Mouse (Mus musculus) kidney, embryonic 16.5 days (tissue): ENCODE data around the gene Igsf21. TPM values are rescaled to one million over a fixed set of nuclear protein-coding genes. Genes with fewer than 3 reads are reported as not detected.

Experiments
- ATAC-seq: fragments of 200-750 bp; cut with Nextera tagmentation; 2 replicates; pipeline ENCODE4 v1.8.0; 2017; ENCODE audit warnings: moderate TSS enrichment; ENCODE audit not compliant: low FRiP score, low TSS enrichment
- H3K27ac ChIP-seq: fragments of 300-500 bp; sonication (generic); 2 replicates; pipeline ENCODE4 v1.5.1; 2014; ENCODE audit warnings: low read length
- H3K27me3 ChIP-seq: fragments of 300-500 bp; sonication (generic); 2 replicates; pipeline ENCODE4 v1.6.1; 2014; ENCODE audit warnings: low read length, control low read depth, mixed read lengths; ENCODE audit not compliant: insufficient read depth
- H3K36me3 ChIP-seq: fragments of 300-500 bp; sonication (generic); 2 replicates; pipeline ENCODE4 v1.6.1; 2014; ENCODE audit warnings: low read length, control low read depth, mixed read lengths; ENCODE audit not compliant: insufficient read depth
- H3K4me1 ChIP-seq: fragments of 300-500 bp; sonication (generic); 2 replicates; pipeline ENCODE4 v1.6.1; 2014; ENCODE audit warnings: low read length, control low read depth, mixed read lengths; ENCODE audit not compliant: insufficient read depth
- H3K4me2 ChIP-seq: fragments of 300-500 bp; sonication (generic); replicated peaks from 2 replicates; pipeline ENCODE4 v1.6.1; 2014; ENCODE audit warnings: low read depth, low read length
- H3K4me3 ChIP-seq: fragments of 300-500 bp; sonication (generic); 2 replicates; pipeline ENCODE4 v1.5.1; 2014; ENCODE audit warnings: mild to moderate bottlenecking, low read length
- H3K9ac ChIP-seq: fragments of 300-500 bp; sonication (generic); replicated peaks from 2 replicates; pipeline ENCODE4 v1.6.1; 2014; ENCODE audit warnings: low read length
- H3K9me3 ChIP-seq: fragments of 300-500 bp; sonication (generic); 2 replicates; pipeline ENCODE4 v1.6.1; 2016; ENCODE audit warnings: low read length, control low read depth
- WGBS: fragments of 180-500 bp; shearing (Covaris S2); extraction: QIAGEN DNeasy Blood & Tissue Kit; methylation state at CpG from one replicate; pipeline ENCODE4 v1.1.7; 2014; 5-methylcytosine and 5-hydroxymethylcytosine counted together
- polyA plus RNA-seq: library from polyadenylated mRNA; unstranded; fragments of >200 nt; fragmentation: Nextera tagmentation; extraction: Ambion mirVana; gene quantifications from 2 replicates; pipeline ENCODE4 v1.2.1, GENCODE M21; 2015

Igsf21 gene
- polyA plus RNA-seq, 1 experiment from 2014 or later = 1.5 TPM

- ATAC-seq = no peak
- no peaks in the 10 kb centered on the region for H3K9me3 ChIP-seq
These were observed 92.9 kb downstream of the Igsf21 start for GRCm38 (mm10) chr4:140153711-140154114.

GRCm38 (mm10) chr4:140153101-140153500 lies 93.5 kb downstream of the Igsf21 start:
- Histone ChIP-seq H3K36me3 (no peaks in the 10 kb centered on the region), H3K27ac (no peak overlapping the region), H3K9me3 (no peaks in the 10 kb centered on the region), H3K27me3 (peaks cover 4% of the 10 kb centered on the region; the same call in 1 of the 2 replicates), H3K4me2 (no peak overlapping the region), H3K9ac (no peak overlapping the region), H3K4me3 (no peak overlapping the region), H3K4me1 (no peaks in the 10 kb centered on the region)
- ATAC-seq = no peak
- 34% methylated on average over 7 of the region's 7 CpGs for WGBS

More at GRCm38 (mm10) chr4:140153711-140154114, 92.9 kb downstream of the Igsf21 start:
- no peaks in the 10 kb centered on the region for H3K36me3 ChIP-seq
- no peak overlapping the region for H3K27ac ChIP-seq
- no peak overlapping the region for H3K4me2 ChIP-seq
- 63% methylated on average over 9 of the region's 9 CpGs for WGBS
- no peak overlapping the region for H3K4me3 ChIP-seq
- no peaks in the 10 kb centered on the region for H3K4me1 ChIP-seq
- no peak overlapping the region for H3K9ac ChIP-seq
- peaks cover 4% of the 10 kb centered on the region; the same call in 1 of the 2 replicates for H3K27me3 ChIP-seq

GRCm38 (mm10) chr4:140149706-140150105 lies 96.9 kb downstream of the Igsf21 start:
- no peak overlapping the region for H3K4me2 ChIP-seq
- WGBS = 74% methylated on average over 8 of the region's 8 CpGs
- peaks cover 4% of the 10 kb centered on the region; the same call in 1 of the 2 replicates for H3K27me3 ChIP-seq
- H3K4me1 ChIP-seq = no peaks in the 10 kb centered on the region
- no peak overlapping the region for H3K4me3 ChIP-seq
- H3K9ac ChIP-seq = no peak overlapping the region
- no peaks in the 10 kb centered on the region for H3K36me3 ChIP-seq
- no peak for ATAC-seq
- no peaks in the 10 kb centered on the region for H3K9me3 ChIP-seq
- no peak overlapping the region for H3K27ac ChIP-seq

GRCm38 (mm10) chr4:140147857-140148695 lies 98.5 kb downstream of the Igsf21 start:
- no peak overlapping the region for H3K4me3 ChIP-seq
- H3K4me1 ChIP-seq = no peaks in the 10 kb centered on the region
- no peak overlapping the region for H3K27ac ChIP-seq
- ATAC-seq = no peak
- peaks cover 3% of the 10 kb centered on the region for H3K9me3 ChIP-seq
- H3K9ac ChIP-seq = no peak overlapping the region
- no peaks in the 10 kb centered on the region for H3K36me3 ChIP-seq
- peaks cover 4% of the 10 kb centered on the region; the same call in 1 of the 2 replicates for H3K27me3 ChIP-seq
- no peak overlapping the region for H3K4me2 ChIP-seq
- 67% methylated on average over 20 of the region's 20 CpGs for WGBS

GRCm38 (mm10) chr4:140147079-140147840 lies 99.3 kb downstream of the Igsf21 start:
- no peak overlapping the region for H3K4me2 ChIP-seq
- no peak overlapping the region for H3K4me3 ChIP-seq
- H3K9ac ChIP-seq = no peak overlapping the region
- no peaks in the 10 kb centered on the region for H3K36me3 ChIP-seq
- H3K27ac ChIP-seq = no peak overlapping the region
- H3K27me3 ChIP-seq = peaks cover 4% of the 10 kb centered on the region; the same call in 1 of the 2 replicates
- ATAC-seq = no peak
- 70% methylated on average over 15 of the region's 15 CpGs for WGBS
- no peaks in the 10 kb centered on the region for H3K4me1 ChIP-seq
- peaks cover 6% of the 10 kb centered on the region for H3K9me3 ChIP-seq

GRCm38 (mm10) chr4:140143884-140144525 lies 102.6 kb downstream of the Igsf21 start:
- Histone ChIP-seq H3K27ac (no peak overlapping the region), H3K27me3 (no peaks in the 10 kb centered on the region)

DNA sequence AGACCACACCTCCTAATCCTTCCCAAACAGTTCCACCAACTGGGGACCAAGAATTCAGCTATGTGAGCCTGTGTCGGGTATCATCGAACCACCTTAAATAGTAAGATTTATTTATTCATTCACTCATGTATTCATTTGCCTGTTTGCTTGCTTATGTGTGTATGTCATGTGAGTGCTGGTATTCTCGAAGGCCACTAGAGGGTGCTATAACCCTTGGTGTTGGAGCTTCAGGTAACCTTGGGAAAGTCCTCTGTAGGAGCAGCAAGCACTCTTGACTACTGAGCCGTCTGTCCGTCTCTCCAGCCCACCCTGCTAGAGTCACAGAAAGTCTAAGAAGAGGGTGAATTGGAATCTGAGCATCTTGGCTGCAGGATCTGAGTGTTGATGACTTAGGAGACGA lies 103.4 kb downstream of the Igsf21 start:
- no peaks in the 10 kb centered on the region for H3K27me3 ChIP-seq
- no peak overlapping the region for H3K27ac ChIP-seq
- H3K9ac ChIP-seq = no peak overlapping the region
- H3K9me3 ChIP-seq = peaks cover 6% of the 10 kb centered on the region
- no peak for ATAC-seq
- WGBS = 90% methylated on average over 6 of the region's 6 CpGs
- H3K4me3 ChIP-seq = no peak overlapping the region
- H3K36me3 ChIP-seq = no peaks in the 10 kb centered on the region
- H3K4me2 ChIP-seq = no peak overlapping the region
- no peaks in the 10 kb centered on the region for H3K4me1 ChIP-seq

More at GRCm38 (mm10) chr4:140143884-140144525, 102.6 kb downstream of the Igsf21 start:
- H3K4me2 ChIP-seq = no peak overlapping the region
- no peak overlapping the region for H3K4me3 ChIP-seq
- H3K9ac ChIP-seq = no peak overlapping the region
- no peaks in the 10 kb centered on the region for H3K36me3 ChIP-seq
- no peaks in the 10 kb centered on the region for H3K4me1 ChIP-seq
- WGBS = 87% methylated on average over 10 of the region's 10 CpGs
- peaks cover 6% of the 10 kb centered on the region for H3K9me3 ChIP-seq
- ATAC-seq = no peak

- WGBS = 73% methylated on average over 9 of the region's 9 CpGs
- peaks cover 9% of the 10 kb centered on the region for H3K9me3 ChIP-seq
- no peak for ATAC-seq
- H3K36me3 ChIP-seq = no peaks in the 10 kb centered on the region
- H3K4me2 ChIP-seq = no peak overlapping the region
- no peak overlapping the region for H3K27ac ChIP-seq
- no peaks in the 10 kb centered on the region for H3K27me3 ChIP-seq
- H3K4me1 ChIP-seq = no peaks in the 10 kb centered on the region
- no peak overlapping the region for H3K9ac ChIP-seq
- H3K4me3 ChIP-seq = no peak overlapping the region
These were observed 106.1 kb downstream of the Igsf21 start for GRCm38 (mm10) chr4:140140485-140140884.

GRCm38 (mm10) chr4:140138846-140139245 lies 107.7 kb downstream of the Igsf21 start:
- Histone ChIP-seq H3K9me3 (peaks cover 9% of the 10 kb centered on the region), H3K27ac (no peak overlapping the region), H3K27me3 (no peaks in the 10 kb centered on the region), H3K4me2 (no peak overlapping the region), H3K4me1 (no peaks in the 10 kb centered on the region), H3K4me3 (no peak overlapping the region), H3K36me3 (no peaks in the 10 kb centered on the region), H3K9ac (no peak overlapping the region)
- no peak for ATAC-seq
- 47% methylated on average over 5 of the region's 5 CpGs for WGBS
